Mouse (Mus musculus) G1E (cell line): ENCODE results near the gene Xrra1. TPM values are rescaled to one million over a fixed set of nuclear protein-coding genes. Genes with fewer than 3 reads are reported as not detected.
A peak's percentile ranks its signal among the peaks of the same experiment; 100 is the strongest.

Experiments
- ATAC-seq: 2 replicates; pipeline ENCODE4 v1.8.0; 2016; ENCODE audit warnings: mild to moderate bottlenecking; ENCODE audit not compliant: insufficient number of reproducible peaks, poor library complexity, low FRiP score, severe bottlenecking; ENCODE audit errors: extremely low read depth
- DNase-seq: peaks from one replicate; pipeline ENCODE4 v3.0.0; 2012; ENCODE audit warnings: low spot score
- H3K27me3 ChIP-seq: 2 replicates; pipeline ENCODE4 v1.6.1; 2012; ENCODE audit warnings: mild to moderate bottlenecking, low read length, inconsistent platforms; ENCODE audit not compliant: insufficient read depth
- H3K36me3 ChIP-seq: replicated peaks from 2 replicates; pipeline ENCODE3; 2012; ENCODE audit warnings: mild to moderate bottlenecking, inconsistent platforms
- H3K4me1 ChIP-seq: 2 replicates; pipeline ENCODE4 v1.6.1; 2012; ENCODE audit warnings: low read depth, low read length, inconsistent platforms, mixed read lengths; ENCODE audit not compliant: insufficient read depth
- H3K4me3 ChIP-seq: 2 replicates; pipeline ENCODE4 v1.5.1; 2012; ENCODE audit warnings: low read depth, mild to moderate bottlenecking, inconsistent platforms, low read length, moderate library complexity, mixed read lengths
- H3K9me3 ChIP-seq: replicated peaks from 2 replicates; pipeline ENCODE4 v1.6.1; 2012; ENCODE audit warnings: inconsistent platforms
- CTCF ChIP-seq: IDR thresholded peaks from 2 replicates; pipeline ENCODE4 v1.5.1; 2012; ENCODE audit warnings: low read depth, low read length, inconsistent platforms, mixed read lengths
- GATA1 ChIP-seq: IDR thresholded peaks from 2 replicates; pipeline ENCODE4 v1.6.1; 2012; ENCODE audit warnings: borderline replicate concordance, low read length, inconsistent platforms, mixed read lengths
- GATA2 ChIP-seq: IDR thresholded peaks from 2 replicates; pipeline ENCODE4 v1.6.1; 2012; ENCODE audit warnings: low read depth, low read length, inconsistent platforms, borderline replicate concordance
- POLR2AphosphoS5 ChIP-seq: IDR thresholded peaks from 2 replicates; pipeline ENCODE4 v1.6.1; 2012; ENCODE audit warnings: low read depth, low read length, inconsistent platforms; ENCODE audit not compliant: insufficient replicate concordance
- TAL1 ChIP-seq: conservative IDR thresholded peaks from 2 replicates; pipeline ENCODE4 v1.6.1; 2012; ENCODE audit warnings: low read depth, low read length, inconsistent platforms, mixed read lengths
- polyA plus RNA-seq: library from polyadenylated mRNA; stranded (reverse); fragments of >175 nt; gene quantifications from 2 replicates; pipeline ENCODE4 v1.2.3, GENCODE M21; 2012
- total RNA-seq, 2 experiments: library from RNA; stranded (forward) in 1 of 2; stranded (reverse) in 1 of 2; fragments of 200-1000 nt in 1 of 2; fragments of >200 nt in 1 of 2; fragmentation: Nextera tagmentation in 1 of 2; gene quantifications; 2 replicates each; pipeline ENCODE4 v1.2.3; 2014 to 2017

The Xrra1 gene
- total and polyA plus RNA-seq, 3 experiments = 0.18 to 0.33 TPM; not detected in 1

DNA sequence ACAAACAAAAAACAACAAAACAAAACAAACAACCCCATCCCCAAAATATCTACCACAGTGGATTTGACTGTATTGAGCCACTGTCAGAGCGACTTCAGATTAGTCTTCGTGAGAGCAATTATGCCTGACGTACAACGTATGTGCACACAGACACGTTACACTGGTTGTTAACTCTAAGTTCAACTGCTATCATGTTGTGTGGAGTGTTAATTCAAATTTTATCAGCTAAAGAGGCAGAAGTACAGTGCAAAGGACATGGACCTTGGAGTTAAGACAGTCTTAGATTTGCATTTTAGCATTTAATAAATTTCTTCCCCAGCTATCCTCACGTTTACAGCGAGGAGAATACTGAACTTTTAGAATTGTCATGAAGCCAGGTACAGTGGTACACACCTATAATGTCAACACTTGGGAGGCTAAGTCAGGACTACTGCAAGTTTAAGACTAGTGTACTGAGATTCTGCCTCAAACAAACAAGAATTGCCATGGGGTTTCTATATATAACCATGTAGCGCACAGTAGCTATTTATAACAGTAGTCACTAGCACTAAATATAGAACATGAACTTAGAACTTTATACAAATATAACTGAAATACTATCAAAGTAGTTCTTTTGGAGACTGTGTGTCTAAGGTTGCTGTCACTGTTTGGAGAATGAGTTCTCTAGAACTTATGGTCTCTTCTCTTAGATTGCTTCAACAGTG lies 13.2 kb upstream of the Xrra1 start:
- no peak for TF ChIP-seq GATA2
- no peak for TF ChIP-seq TAL1
- no peak for TF ChIP-seq GATA1
- no peak for TF ChIP-seq POLR2AphosphoS5
- no peak for TF ChIP-seq CTCF
- H3K4me1 ChIP-seq = peaks cover 16% of the 10 kb centered on the region
- ATAC-seq = no peak
- H3K36me3 ChIP-seq = peaks cover 90% of the 10 kb centered on the region
- no peaks in the 10 kb centered on the region for H3K27me3 ChIP-seq
- no peak for DNase-seq
- H3K9me3 ChIP-seq = no peaks in the 10 kb centered on the region
- no peak overlapping the region for H3K4me3 ChIP-seq

DNA sequence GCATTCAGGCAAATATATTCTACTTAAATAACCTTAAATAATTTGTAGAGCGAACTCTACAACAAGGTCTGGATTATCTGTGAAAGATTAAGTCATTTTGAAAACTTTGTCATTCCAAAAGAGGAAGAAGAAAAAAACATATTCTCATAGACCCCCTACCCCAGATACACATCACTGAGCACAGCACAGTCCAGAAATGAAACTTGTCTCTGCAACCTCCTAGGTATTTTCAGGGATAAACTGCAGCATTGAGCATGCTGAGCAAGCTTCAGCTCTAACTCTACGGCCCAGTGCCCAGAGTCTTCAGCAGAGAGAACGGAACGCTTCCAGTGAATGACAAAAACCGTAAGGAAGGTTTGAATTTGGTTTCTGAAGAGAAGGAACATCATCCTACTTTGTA lies 8.4 kb upstream of the Xrra1 start:
- no peaks in the 10 kb centered on the region for H3K27me3 ChIP-seq
- ATAC-seq (no peak), DNase-seq (no peak)
- H3K4me1 ChIP-seq = peaks cover 43% of the 10 kb centered on the region
- H3K36me3 ChIP-seq = peaks cover 88% of the 10 kb centered on the region
- TF ChIP-seq GATA2 (no peak), TAL1 (no peak), CTCF (no peak), POLR2AphosphoS5 (no peak), GATA1 (no peak)
- no peaks in the 10 kb centered on the region for H3K9me3 ChIP-seq
- H3K4me3 ChIP-seq = no peak overlapping the region

DNA sequence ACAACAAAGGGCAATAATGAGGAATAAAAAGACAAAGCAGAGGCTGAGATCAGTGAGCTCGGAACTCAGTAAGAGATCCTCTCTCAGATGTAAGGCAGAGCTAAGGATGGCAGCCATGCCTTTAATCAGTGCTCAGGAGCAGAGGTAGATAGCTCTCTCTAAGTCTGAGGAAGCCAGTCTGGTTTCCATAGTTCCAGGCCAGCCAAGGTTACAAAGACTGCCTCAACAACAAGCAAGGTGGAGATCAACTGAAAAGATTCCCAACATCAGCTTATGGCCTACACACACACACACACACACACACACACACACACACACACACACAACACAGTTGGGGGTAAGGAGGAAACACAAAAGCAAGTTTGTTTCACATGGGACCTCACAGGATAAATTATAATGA lies 7.8 kb upstream of the Xrra1 start:
- DNase-seq = no peak
- H3K9me3 ChIP-seq = no peaks in the 10 kb centered on the region
- H3K4me3 ChIP-seq = no peak overlapping the region
- H3K27me3 ChIP-seq = no peaks in the 10 kb centered on the region
- ATAC-seq = no peak
- no peak for TF ChIP-seq POLR2AphosphoS5
- H3K4me1 ChIP-seq = peaks cover 43% of the 10 kb centered on the region
- peaks cover 87% of the 10 kb centered on the region for H3K36me3 ChIP-seq

DNA sequence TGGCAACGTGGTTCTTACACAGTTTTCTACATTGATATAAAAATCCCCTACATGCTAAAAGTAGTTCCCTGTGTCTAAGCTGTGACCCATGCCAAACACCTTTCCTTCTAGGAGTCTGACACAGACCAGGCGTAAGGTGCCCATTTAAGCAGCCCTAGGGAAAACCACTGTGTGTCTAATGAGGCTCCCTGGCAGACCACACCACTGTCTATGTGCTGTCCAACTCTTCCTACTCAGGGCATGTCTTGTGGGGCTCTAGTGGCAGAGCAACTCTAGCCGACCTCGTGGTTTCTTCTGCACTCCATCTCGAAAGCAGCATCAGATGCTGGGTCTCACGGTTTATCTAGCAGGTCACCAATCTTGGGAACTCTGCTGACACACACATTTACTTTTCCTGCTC lies 7.3 kb upstream of the Xrra1 start:
- H3K4me1 ChIP-seq = peaks cover 48% of the 10 kb centered on the region
- H3K27me3 ChIP-seq = no peaks in the 10 kb centered on the region
- H3K9me3 ChIP-seq = no peaks in the 10 kb centered on the region
- ATAC-seq (no peak), DNase-seq (no peak)
- H3K4me3 ChIP-seq = no peak overlapping the region
- TF ChIP-seq TAL1 (no peak), POLR2AphosphoS5 (no peak), CTCF (no peak), GATA1 (no peak), GATA2 (no peak)
- H3K36me3 ChIP-seq = peaks cover 87% of the 10 kb centered on the region

DNA sequence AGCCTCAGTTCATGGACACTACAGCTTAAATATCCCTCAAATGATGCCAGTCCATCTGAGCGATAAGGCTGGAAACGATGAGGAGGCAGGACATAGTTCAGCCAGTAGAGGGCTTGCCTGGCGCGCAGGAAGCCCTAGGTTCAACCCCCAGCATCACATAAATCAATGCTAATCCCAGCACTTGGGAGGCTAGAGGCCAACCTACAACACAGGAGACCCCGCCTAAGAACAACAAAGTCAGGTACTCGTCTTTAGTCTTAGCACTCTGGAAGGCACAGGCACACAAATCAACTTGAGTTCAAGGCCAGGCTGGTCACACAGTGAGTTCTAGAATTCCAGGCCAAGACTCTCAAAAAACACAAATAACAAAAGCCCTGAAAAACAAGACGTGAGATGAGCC lies 5.6 kb upstream of the Xrra1 start:
- H3K36me3 ChIP-seq = peaks cover 79% of the 10 kb centered on the region
- DNase-seq (no peak), ATAC-seq (no peak)
- no peak overlapping the region for H3K4me3 ChIP-seq
- no peaks in the 10 kb centered on the region for H3K27me3 ChIP-seq
- no peaks in the 10 kb centered on the region for H3K9me3 ChIP-seq
- peaks cover 57% of the 10 kb centered on the region for H3K4me1 ChIP-seq
- TF ChIP-seq GATA2 = no peak
- no peak for TF ChIP-seq GATA1
- TF ChIP-seq TAL1 = no peak
- no peak for TF ChIP-seq POLR2AphosphoS5
- TF ChIP-seq CTCF = no peak

DNA sequence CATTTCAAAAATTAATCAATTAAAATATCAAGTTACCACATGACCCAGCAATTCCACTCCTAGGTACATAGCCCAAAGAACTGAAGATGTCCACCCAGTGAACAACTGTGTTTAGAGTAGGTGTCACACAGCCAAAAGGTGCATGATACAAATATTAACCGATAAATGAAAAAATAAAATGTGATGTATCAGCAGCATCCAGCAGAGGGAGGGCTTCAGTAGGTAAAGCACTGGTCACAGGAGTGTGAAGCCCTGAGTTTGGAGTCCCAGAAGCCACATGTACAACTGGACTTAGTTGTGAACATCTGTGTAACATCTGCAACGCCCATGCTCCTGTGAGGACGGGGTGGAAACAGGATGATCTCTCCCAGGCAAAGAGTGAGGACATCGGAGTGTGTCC lies 4.6 kb upstream of the Xrra1 start:
- H3K27me3 ChIP-seq = no peaks in the 10 kb centered on the region
- H3K4me3 ChIP-seq = no peak overlapping the region
- no peaks in the 10 kb centered on the region for H3K9me3 ChIP-seq
- TF ChIP-seq GATA1 = no peak
- TF ChIP-seq TAL1 = no peak
- no peak for TF ChIP-seq POLR2AphosphoS5
- TF ChIP-seq CTCF = no peak
- TF ChIP-seq GATA2 = no peak
- DNase-seq = no peak
- ATAC-seq = no peak
- peaks cover 71% of the 10 kb centered on the region for H3K36me3 ChIP-seq
- peaks cover 55% of the 10 kb centered on the region for H3K4me1 ChIP-seq

DNA sequence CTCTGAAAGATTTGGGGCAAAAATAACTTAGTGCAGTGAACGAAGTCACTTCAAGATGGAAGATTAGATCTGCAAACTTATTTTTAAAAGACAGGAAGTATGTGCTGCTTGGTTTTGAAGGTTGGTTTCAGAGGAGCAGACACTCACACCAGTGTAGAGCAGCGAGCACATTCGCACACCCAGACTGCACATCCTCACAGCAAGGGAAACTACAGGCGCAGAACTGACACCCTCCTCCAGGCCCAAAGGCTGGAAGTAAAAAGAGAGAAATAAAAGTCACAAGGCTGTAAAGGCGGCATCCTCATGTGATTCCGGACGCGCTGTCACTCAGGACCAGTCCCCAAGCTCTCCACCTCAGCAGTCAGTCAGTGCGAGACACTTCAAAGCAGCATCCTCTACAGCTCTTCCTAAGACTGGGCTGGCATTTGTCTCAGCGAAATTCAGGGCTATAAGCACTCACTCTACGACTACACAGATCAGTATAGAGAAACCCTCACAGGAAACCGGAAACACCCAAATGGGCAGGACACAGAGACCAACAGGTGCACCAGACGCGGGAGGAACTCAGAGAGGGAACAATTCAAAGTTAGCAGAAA lies 2.6 kb upstream of the Xrra1 start:
- peaks cover 7% of the 10 kb centered on the region for H3K27me3 ChIP-seq
- H3K9me3 ChIP-seq = no peaks in the 10 kb centered on the region
- peaks cover 56% of the 10 kb centered on the region for H3K36me3 ChIP-seq
- peaks cover 48% of the 10 kb centered on the region for H3K4me1 ChIP-seq
- peak overlapping the region; percentile 11; the same call in 1 of the 2 replicates for H3K4me3 ChIP-seq
- ATAC-seq (no peak), DNase-seq (no peak)
- TF ChIP-seq GATA2 (no peak), GATA1 (no peak), POLR2AphosphoS5 (no peak), CTCF (no peak), TAL1 (no peak)
